Mouse (Mus musculus): Measurements from ENCODE around the gene Rgs6.

GRCm38 (mm10) chr12:83142507-83142906 is 554.4 kb downstream of the Rgs6 start:
- TF ChIP-seq CTCF (IDR thresholded peaks at IDR 0.05; ENCODE audit: low read depth) (no peak), EP300 (optimal IDR thresholded peaks at IDR 0.05) (no peak)

Measured in stomach, postnatal 0 days (tissue).